Mouse (Mus musculus) liver, adult 2 months (tissue): ENCODE measurements around the gene Eps8.

Experiments
- CTCF ChIP-seq: fragments of 200-500 bp; IDR thresholded peaks from 2 replicates; pipeline ENCODE4 v1.5.1; 2011; ENCODE audit warnings: low read depth, low read length, control low read depth
- POLR2A ChIP-seq: fragments of 200-500 bp; IDR thresholded peaks from 2 replicates; pipeline ENCODE4 v1.6.1; 2011; ENCODE audit warnings: low read length, control low read depth; ENCODE audit not compliant: insufficient read depth; ENCODE audit errors: extremely low read depth

- TF ChIP-seq CTCF (no peak), POLR2A (no peak)
Measured at GRCm38 (mm10) chr6:137629603-137630231, 25.0 kb downstream of the Eps8 start.
